Mouse (Mus musculus) neural tube, embryonic 14.5 days (tissue): Measurements from ENCODE around the gene Sirt7. TPM values are rescaled to one million over a fixed set of nuclear protein-coding genes. Genes with fewer than 3 reads are reported as not detected.
A peak's percentile ranks its signal among the peaks of the same experiment; 100 is the strongest.

Source experiments
- ATAC-seq: fragments of 200-750 bp; cut with Nextera tagmentation; 2 replicates; pipeline ENCODE4 v1.8.0; 2017; ENCODE audit warnings: low read depth, mild to moderate bottlenecking, moderate TSS enrichment, moderate library complexity
- H3K27ac ChIP-seq: fragments of 300-500 bp; sonication (generic); 2 replicates; pipeline ENCODE4 v1.5.1; 2014; ENCODE audit warnings: low read depth, mild to moderate bottlenecking, control low read depth, low read length, moderate library complexity, mixed read lengths
- H3K27me3 ChIP-seq: fragments of 300-500 bp; sonication (generic); 2 replicates; pipeline ENCODE4 v1.6.1; 2014; ENCODE audit warnings: low read length; ENCODE audit not compliant: control insufficient read depth, insufficient read depth
- H3K36me3 ChIP-seq: fragments of 300-500 bp; sonication (generic); 2 replicates; pipeline ENCODE4 v1.6.1; 2014; ENCODE audit warnings: low read length, mixed read lengths; ENCODE audit not compliant: control insufficient read depth, insufficient read depth
- H3K4me1 ChIP-seq: fragments of 300-500 bp; sonication (generic); 2 replicates; pipeline ENCODE4 v1.6.1; 2014; ENCODE audit warnings: low read length; ENCODE audit not compliant: control insufficient read depth, insufficient read depth
- H3K4me2 ChIP-seq: fragments of 300-500 bp; sonication (generic); 2 replicates; pipeline ENCODE4 v1.6.1; 2014; ENCODE audit warnings: mild to moderate bottlenecking, low read depth, low read length, control low read depth
- H3K4me3 ChIP-seq: fragments of 300-500 bp; sonication (generic); 2 replicates; pipeline ENCODE4 v1.5.1; 2014; ENCODE audit warnings: low read depth, low read length, control low read depth, mixed read lengths
- H3K9ac ChIP-seq: fragments of 300-500 bp; sonication (generic); replicated peaks from 2 replicates; pipeline ENCODE4 v1.6.1; 2014; ENCODE audit warnings: low read depth, mild to moderate bottlenecking, control low read depth, low read length, mixed read lengths
- H3K9me3 ChIP-seq: fragments of 300-500 bp; sonication (generic); 2 replicates; pipeline ENCODE4 v1.6.1; 2016; ENCODE audit warnings: low read length; ENCODE audit not compliant: control insufficient read depth
- WGBS: fragments of 180-500 bp; shearing (Covaris S2); extraction: QIAGEN DNeasy Blood & Tissue Kit; methylation state at CpG from one replicate; pipeline ENCODE4 v1.1.7; 2014; 5-methylcytosine and 5-hydroxymethylcytosine counted together
- polyA plus RNA-seq: library from polyadenylated mRNA; unstranded; fragments of >200 nt; fragmentation: Nextera tagmentation; extraction: Ambion mirVana; gene quantifications from 2 replicates; pipeline ENCODE4 v1.2.1, GENCODE M21; 2014

The Sirt7 gene
- polyA plus RNA-seq, 1 experiment from 2014 or later = 42.8 TPM

DNA sequence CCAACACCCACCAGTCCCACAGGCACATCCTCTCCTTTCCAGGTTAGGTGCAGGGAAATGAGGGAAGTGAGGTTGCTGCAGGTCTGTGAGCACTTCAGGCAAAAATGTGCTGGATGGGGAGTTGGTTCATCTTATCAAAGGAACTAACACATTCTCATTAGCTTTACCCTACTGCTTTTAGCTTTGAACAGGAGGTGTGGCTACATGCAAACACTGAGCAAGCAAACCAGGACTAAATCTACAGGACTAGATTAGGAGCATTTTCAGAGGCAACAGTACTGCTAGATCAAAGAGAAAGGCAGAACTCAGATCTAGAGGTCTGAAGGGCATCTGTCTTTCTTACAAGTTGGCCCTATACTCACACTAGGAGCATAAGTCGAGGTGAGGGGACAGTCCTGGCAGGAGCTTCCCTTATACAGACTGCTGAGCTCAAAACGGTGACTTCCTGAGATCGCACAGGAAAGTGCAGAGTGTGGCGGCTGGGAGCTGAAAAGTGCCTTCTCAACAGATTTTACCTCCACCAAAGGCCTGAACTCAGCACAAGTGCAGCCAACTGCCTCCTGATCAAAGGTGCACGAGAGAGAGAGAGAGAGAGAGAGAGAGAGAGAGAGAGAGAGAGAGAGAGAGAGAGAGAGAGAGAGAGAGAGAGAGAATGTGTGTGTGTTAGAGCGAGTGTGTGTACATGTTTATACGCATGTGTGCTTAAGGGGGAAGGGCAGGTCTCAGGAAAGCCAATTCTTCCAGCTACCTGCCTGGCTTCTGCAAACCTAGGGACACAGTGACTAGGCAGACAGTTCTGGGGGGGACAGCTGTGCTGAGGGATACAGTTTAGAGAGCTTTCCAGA lies 6.1 kb upstream of the Sirt7 start:
- Histone ChIP-seq H3K9me3 (no peaks in the 10 kb centered on the region), H3K27me3 (no peaks in the 10 kb centered on the region), H3K27ac (no peak overlapping the region; the same call in 1 of the 2 replicates), H3K4me3 (peak overlapping the region; percentile 88; the same call in 1 of the 2 replicates), H3K36me3 (0 out of 2 replicates have a peak, but pooled peaks cover 11% of the 10 kb centered on the region), H3K9ac (no peak overlapping the region), H3K4me2 (peak overlapping the region; percentile 97; the same call in 1 of the 2 replicates), H3K4me1 (peaks cover 15% of the 10 kb centered on the region)
- WGBS = 51% methylated on average over 7 of the region's 7 CpGs
- ATAC-seq = no peak

DNA sequence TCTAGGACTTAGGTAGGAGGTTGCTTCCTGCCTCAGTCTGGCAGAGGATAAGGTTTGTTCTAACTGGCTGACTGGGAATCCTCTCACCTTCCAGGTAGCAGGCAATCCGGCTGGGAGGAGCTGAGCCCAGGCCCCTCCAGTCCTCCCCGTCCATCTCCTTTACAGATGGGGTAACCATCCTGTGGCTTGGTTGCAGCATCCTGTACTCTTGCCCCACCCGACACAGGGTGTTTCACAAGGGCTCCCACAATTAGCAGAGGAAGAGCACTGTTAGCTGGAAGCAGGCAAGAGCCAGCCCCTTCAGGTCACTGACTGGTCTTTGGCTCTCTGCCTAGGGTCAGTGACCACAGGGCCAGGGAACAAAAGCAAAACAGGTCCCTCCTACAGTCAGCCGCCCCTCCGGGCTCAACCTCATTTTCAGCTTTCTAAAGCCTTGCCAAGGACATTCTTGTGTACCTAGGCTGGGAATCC lies 5.4 kb upstream of the Sirt7 start:
- Histone ChIP-seq H3K9me3 (no peaks in the 10 kb centered on the region), H3K27me3 (no peaks in the 10 kb centered on the region), H3K27ac (no peak overlapping the region; the same call in 1 of the 2 replicates), H3K4me2 (no peak overlapping the region; the same call in 1 of the 2 replicates), H3K36me3 (0 out of 2 replicates have a peak, but pooled peaks cover 11% of the 10 kb centered on the region), H3K9ac (peak overlapping the region; percentile 29), H3K4me3 (no peak overlapping the region), H3K4me1 (peaks cover 16% of the 10 kb centered on the region)
- no peak for ATAC-seq
- 56% methylated on average over 5 of the region's 5 CpGs for WGBS

DNA sequence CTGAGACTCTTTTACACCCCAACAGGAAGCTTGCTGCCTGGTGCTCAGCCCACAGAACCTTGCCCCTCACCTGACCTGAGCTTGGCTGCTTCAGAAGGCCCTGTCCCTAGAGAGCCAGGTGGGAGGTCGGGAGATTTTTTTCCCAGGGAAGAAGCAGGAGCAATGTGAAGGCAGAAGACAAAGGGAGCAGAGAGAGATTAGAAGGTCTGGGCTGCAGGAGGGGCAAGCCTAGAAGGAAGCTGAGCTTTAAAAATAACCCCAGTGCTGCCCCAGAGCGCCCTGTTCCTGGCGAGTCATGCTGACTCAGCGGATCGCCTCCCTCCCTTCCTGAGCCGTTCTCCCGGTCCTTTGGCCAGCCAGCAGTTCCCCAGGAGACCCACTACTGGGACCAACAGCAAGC lies 4.9 kb upstream of the Sirt7 start:
- no peak for ATAC-seq
- H3K4me1 ChIP-seq = peaks cover 20% of the 10 kb centered on the region
- H3K9ac ChIP-seq = peak overlapping the region; percentile 29; the same call in 1 of the 2 replicates
- H3K4me3 ChIP-seq = no peak overlapping the region
- no peak overlapping the region for H3K4me2 ChIP-seq
- H3K27me3 ChIP-seq = no peaks in the 10 kb centered on the region
- H3K27ac ChIP-seq = no peak overlapping the region
- WGBS = 50% methylated on average over 7 of the region's 7 CpGs
- H3K36me3 ChIP-seq = 0 out of 2 replicates have a peak, but pooled peaks cover 11% of the 10 kb centered on the region
- H3K9me3 ChIP-seq = no peaks in the 10 kb centered on the region

DNA sequence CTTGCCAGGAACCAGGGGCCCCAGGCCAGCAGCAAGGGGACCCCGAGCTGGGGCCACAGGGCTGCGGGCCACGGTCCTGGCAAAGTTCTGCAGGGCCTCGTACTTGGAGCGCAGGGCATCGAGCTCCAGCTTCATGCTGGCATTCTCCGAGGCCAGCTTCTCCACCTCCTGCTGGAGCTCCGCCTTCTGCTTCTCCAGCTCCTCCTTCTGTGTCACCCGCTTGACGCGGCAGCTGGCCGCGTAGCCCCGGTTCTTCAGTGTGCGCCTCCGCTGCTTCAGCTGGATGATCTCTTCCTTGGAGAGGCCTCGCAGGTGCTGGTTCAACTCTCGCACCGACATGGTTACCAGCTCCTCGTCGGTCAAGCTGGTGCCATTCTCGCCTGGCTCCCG lies 4.3 kb upstream of the Sirt7 start:
- Histone ChIP-seq H3K4me1 (peaks cover 20% of the 10 kb centered on the region), H3K27me3 (no peaks in the 10 kb centered on the region), H3K36me3 (0 out of 2 replicates have a peak, but pooled peaks cover 11% of the 10 kb centered on the region), H3K9me3 (no peaks in the 10 kb centered on the region), H3K9ac (no peak overlapping the region), H3K27ac (no peak overlapping the region), H3K4me3 (no peak overlapping the region), H3K4me2 (no peak overlapping the region)
- no peak for ATAC-seq
- 80% methylated on average over 23 of the region's 23 CpGs for WGBS

DNA sequence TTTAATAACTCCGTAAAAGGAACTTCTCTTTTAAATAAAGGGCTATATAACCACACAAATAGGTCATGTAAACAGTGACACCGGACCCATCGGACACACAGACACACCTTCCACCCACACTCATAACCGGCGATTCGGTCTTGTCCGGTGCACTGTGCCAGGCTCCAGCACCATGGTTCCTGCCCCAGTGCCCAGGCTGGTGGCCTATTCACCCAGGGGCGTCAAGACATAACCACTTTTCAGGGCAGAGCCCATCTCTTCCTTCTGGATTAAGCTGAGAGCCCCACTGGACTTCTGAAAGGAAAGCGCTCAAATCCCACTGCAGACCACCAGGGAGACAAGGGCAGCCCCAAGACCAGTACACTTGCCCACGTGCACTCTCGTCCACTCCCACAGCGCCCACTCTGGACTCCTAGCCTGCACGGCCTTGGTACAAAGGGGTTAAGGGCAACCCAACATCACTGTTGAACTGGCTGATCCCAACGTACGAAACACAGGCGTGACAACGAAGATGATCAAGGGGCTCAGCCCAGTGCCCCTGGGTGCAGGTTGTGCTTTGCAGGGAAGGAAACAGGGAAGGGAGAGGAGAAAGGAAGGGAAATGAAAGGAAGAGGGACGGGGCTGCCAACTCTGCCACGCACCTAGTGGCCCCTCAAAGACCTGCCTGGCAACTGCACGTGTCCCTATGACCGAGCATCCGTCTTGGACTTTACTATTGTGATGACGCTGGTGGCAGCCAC lies 3.7 kb upstream of the Sirt7 start:
- no peak overlapping the region for H3K4me3 ChIP-seq
- WGBS = 95% methylated on average over 23 of the region's 23 CpGs
- no peak overlapping the region for H3K27ac ChIP-seq
- peaks cover 26% of the 10 kb centered on the region for H3K4me1 ChIP-seq
- 0 out of 2 replicates have a peak, but pooled peaks cover 11% of the 10 kb centered on the region for H3K36me3 ChIP-seq
- no peaks in the 10 kb centered on the region for H3K27me3 ChIP-seq
- H3K9ac ChIP-seq = no peak overlapping the region
- no peak overlapping the region for H3K4me2 ChIP-seq
- H3K9me3 ChIP-seq = no peaks in the 10 kb centered on the region
- no peak for ATAC-seq

DNA sequence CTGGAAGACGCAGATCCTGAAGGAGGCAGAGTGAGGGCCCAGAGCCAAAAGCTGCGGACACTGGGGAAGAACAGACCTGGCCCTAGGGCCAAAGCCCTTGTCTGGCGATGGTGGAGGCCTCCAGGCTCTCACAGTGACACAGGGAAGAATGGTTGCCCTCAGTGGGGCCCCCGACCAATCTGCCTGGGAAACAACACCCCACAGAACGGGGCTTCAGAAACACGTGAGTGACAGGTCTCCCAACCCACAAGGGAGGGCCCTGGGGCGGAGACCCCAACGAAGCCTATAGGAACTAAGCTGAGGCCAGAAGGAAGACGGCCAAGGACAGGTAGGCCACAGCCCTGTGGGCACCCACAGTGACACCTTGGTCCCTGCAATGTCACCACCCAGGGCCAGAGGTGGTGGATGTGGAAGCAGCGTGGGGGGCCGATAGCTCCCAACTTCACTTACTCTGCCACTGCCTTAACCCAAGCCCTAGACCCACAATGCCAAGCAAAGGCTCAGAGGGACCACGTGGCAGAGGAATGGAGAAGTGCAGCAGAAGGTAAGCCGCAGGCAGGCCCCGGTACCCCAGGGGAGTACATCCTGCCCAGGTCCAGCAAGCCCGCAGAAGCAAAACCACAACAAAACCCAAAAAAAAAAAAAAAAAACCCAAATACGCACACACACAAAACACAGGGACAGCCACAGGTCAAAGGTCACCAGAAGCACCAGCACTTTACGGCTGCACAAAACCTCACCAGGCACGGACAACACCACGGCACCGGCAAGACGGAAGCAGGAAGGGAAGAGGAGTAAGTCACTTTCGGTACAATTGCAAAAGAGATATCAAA lies 2.6 kb upstream of the Sirt7 start:
- WGBS = 83% methylated on average over 22 of the region's 22 CpGs
- Histone ChIP-seq H3K27me3 (no peaks in the 10 kb centered on the region), H3K4me3 (no peak overlapping the region), H3K36me3 (0 out of 2 replicates have a peak, but pooled peaks cover 11% of the 10 kb centered on the region), H3K9me3 (no peaks in the 10 kb centered on the region), H3K4me2 (no peak overlapping the region), H3K4me1 (peaks cover 26% of the 10 kb centered on the region), H3K9ac (no peak overlapping the region), H3K27ac (no peak overlapping the region)
- ATAC-seq = no peak

DNA sequence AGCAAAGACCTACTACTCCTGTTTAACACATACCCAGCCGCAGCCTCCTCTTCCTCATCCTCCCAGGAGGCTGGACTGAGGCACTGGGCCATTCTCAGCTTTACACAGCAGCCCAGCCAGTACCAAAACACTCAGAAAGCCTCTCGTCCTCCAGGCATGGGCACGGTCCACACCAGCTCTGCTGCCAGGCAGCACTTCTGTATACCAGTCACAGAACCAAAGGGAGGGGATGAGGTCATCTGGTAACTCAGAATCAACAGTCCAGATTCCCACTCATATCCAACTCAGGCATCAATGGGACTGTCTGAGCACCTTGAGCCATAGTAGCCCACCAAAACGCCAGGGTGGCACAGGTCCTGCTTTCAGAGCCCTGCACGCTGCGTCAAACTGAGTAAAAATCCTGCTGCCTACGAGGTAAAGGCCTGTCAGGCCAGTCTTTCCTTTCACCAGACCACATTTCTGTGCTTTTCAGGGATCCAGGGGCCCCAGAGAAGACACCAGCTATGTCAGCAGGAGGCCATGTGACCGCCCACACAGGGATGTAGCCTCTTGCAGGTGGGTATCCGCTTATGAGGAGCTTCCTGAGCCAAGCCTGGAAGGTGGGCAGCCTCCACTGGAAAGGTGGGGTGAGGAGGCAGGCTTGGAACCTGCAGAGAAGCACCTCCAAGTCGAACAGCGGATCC lies 1.9 kb upstream of the Sirt7 start:
- no peak overlapping the region for H3K27ac ChIP-seq
- WGBS = 90% methylated on average over 11 of the region's 11 CpGs
- ATAC-seq = no peak
- H3K36me3 ChIP-seq = 0 out of 2 replicates have a peak, but pooled peaks cover 11% of the 10 kb centered on the region
- H3K4me3 ChIP-seq = no peak overlapping the region
- H3K4me1 ChIP-seq = peaks cover 21% of the 10 kb centered on the region
- no peaks in the 10 kb centered on the region for H3K27me3 ChIP-seq
- H3K9me3 ChIP-seq = no peaks in the 10 kb centered on the region
- H3K9ac ChIP-seq = no peak overlapping the region
- H3K4me2 ChIP-seq = no peak overlapping the region

DNA sequence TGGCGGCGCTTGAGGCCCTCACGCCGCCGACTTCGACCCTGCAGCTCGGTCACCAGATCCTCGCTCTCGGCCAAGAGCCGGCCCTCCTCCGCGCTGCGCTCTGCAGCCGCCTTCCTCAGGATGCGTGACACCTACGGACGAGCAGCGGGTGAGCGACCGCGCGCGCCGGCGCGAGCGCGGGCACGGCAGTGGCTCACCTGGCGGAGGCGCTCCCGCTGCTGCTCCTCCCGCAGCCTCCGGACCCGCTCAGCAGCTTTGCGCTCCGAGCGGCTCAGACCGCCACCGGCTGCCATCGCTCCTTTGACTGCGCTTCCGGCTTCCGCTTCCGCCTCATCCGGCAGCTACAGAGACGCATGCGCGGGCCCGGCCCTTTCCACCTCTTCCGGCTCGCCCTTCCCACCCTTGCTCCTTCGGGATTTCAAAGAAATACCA lies 344 bp downstream of the Sirt7 start:
- WGBS = under 1% methylated on average over 52 of the region's 53 CpGs
- ATAC-seq = peak; percentile 83

More for the DNA sequence above, 344 bp downstream of the Sirt7 start:
- Histone ChIP-seq H3K4me2 (peak overlapping the region; percentile 97), H3K27ac (peak overlapping the region; percentile 86), H3K4me3 (peak overlapping the region; percentile 99), H3K36me3 (peaks cover 22% of the 10 kb centered on the region; the same call in 1 of the 2 replicates), H3K27me3 (no peaks in the 10 kb centered on the region), H3K4me1 (peaks cover 12% of the 10 kb centered on the region), H3K9ac (peak overlapping the region; percentile 73), H3K9me3 (no peaks in the 10 kb centered on the region)
